Mouse (Mus musculus): ENCODE measurements at regions not wholly inside any gene's neighbourhood (a gene's known extent, or its start where the extent isn't known, plus 50 kb on each side); places are given as distances from the start of the nearest gene placed in this dataset.

- TF ChIP-seq POLR2A (IDR thresholded peaks at IDR 0.05; ENCODE audit: borderline replicate concordance, extremely low read depth, low read depth, low read length) (no peak), CTCF (IDR thresholded peaks at IDR 0.05; ENCODE audit: insufficient read depth, low read length) (no peak; the same call in 1 of the 2 replicates)
Observed at GRCm38 (mm10) chr2:92692623-92693022, 93.1 kb downstream of the Chst1 start.

Data from lung, adult 2 months (tissue).